Mouse (Mus musculus) MEL (cell line): ENCODE results near the gene Setd5. TPM values are rescaled to one million over a fixed set of nuclear protein-coding genes. Genes with fewer than 3 reads are reported as not detected.
A peak's percentile ranks its signal among the peaks of the same experiment; 100 is the strongest.

ENCODE experiments used
- DNase-seq: peaks from one replicate; pipeline ENCODE4 v3.0.0; 2011; ENCODE audit warnings: low read depth, low spot score
- H3K27ac ChIP-seq: 2 replicates; pipeline ENCODE4 v1.5.1; 2012; ENCODE audit warnings: low read depth, mild to moderate bottlenecking, control low read depth, low read length, moderate library complexity; ENCODE audit not compliant: control insufficient read depth
- H3K27me3 ChIP-seq, 2 experiments: fragments of 150-350 bp in 1 of 2; sonication (generic) in 1 of 2; 2 replicates each; pipeline ENCODE4 v1.6.1; 2012; ENCODE audit warnings: low read length in 2 of 2, mild to moderate bottlenecking in 2 of 2, improper control_type of control experiment in 1 of 2, moderate library complexity in 1 of 2; ENCODE audit not compliant: insufficient read depth in 2 of 2, control insufficient read depth in 1 of 2
- H3K36me3 ChIP-seq, 2 experiments: 2 replicates each; pipeline ENCODE4 v1.6.1; 2012 to 2014; ENCODE audit warnings: low read length in 2 of 2, improper control_type of control experiment in 1 of 2, inconsistent platforms in 1 of 2, mild to moderate bottlenecking in 1 of 2; ENCODE audit not compliant: insufficient read depth in 2 of 2, control insufficient read depth in 1 of 2
- H3K4me1 ChIP-seq, 2 experiments: fragments of 150-350 bp in 1 of 2; sonication (generic) in 1 of 2; 2 replicates each; pipeline ENCODE4 v1.6.1; 2012; ENCODE audit warnings: low read length in 2 of 2, improper control_type of control experiment in 1 of 2, mild to moderate bottlenecking in 1 of 2; ENCODE audit not compliant: insufficient read depth in 2 of 2, control insufficient read depth in 1 of 2
- H3K4me3 ChIP-seq, 2 experiments: fragments of 150-350 bp in 1 of 2; sonication (generic) in 1 of 2; 2 replicates each; pipeline ENCODE4 v1.5.1; 2012; ENCODE audit warnings: low read depth in 2 of 2, low read length in 2 of 2, mild to moderate bottlenecking in 2 of 2, moderate library complexity in 2 of 2, control low read depth in 1 of 2, improper control_type of control experiment in 1 of 2; ENCODE audit not compliant: control insufficient read depth in 1 of 2, insufficient read depth in 1 of 2
- H3K79me2 ChIP-seq: 2 replicates; pipeline ENCODE4 v1.6.1; 2012; ENCODE audit warnings: mild to moderate bottlenecking, low read length, moderate library complexity; ENCODE audit not compliant: control insufficient read depth, poor library complexity, insufficient read depth
- H3K9ac ChIP-seq: 2 replicates; pipeline ENCODE4 v1.6.1; 2012; ENCODE audit warnings: low read depth, mild to moderate bottlenecking, control low read depth, low read length, moderate library complexity; ENCODE audit not compliant: control insufficient read depth, poor library complexity, severe bottlenecking
- H3K9me3 ChIP-seq: fragments of 150-350 bp; sonication (generic); replicated peaks from 2 replicates; pipeline ENCODE4 v1.6.1; 2012; ENCODE audit warnings: mild to moderate bottlenecking, low read length, improper control_type of control experiment, moderate library complexity; ENCODE audit not compliant: insufficient read depth
- BHLHE40 ChIP-seq: IDR thresholded peaks from 2 replicates; pipeline ENCODE4 v1.6.1; 2012; ENCODE audit warnings: low read depth, mild to moderate bottlenecking, inconsistent platforms, low read length, improper control_type of control experiment, borderline replicate concordance
- CHD1 ChIP-seq: IDR thresholded peaks from 2 replicates; pipeline ENCODE4 v1.6.1; 2012; ENCODE audit warnings: low read depth, mild to moderate bottlenecking, inconsistent platforms, low read length, improper control_type of control experiment
- CHD2 ChIP-seq: IDR thresholded peaks from 2 replicates; pipeline ENCODE4 v1.6.1; 2011; ENCODE audit warnings: low read length, improper control_type of control experiment
- CTCF ChIP-seq, 3 experiments: IDR thresholded peaks in 2 of 3; conservative IDR thresholded peaks in 1 of 3; 2 replicates each; pipeline ENCODE4 v1.5.1; 2011 to 2012; ENCODE audit warnings: low read length in 3 of 3, low read depth in 2 of 3, mild to moderate bottlenecking in 2 of 3, improper control_type of control experiment in 1 of 3, inconsistent platforms in 1 of 3, mixed read lengths in 1 of 3, moderate library complexity in 1 of 3; ENCODE audit not compliant: control insufficient read depth in 1 of 3, insufficient read depth in 1 of 3, poor library complexity in 1 of 3, severe bottlenecking in 1 of 3
- E2F4 ChIP-seq: IDR thresholded peaks from 2 replicates; pipeline ENCODE4 v1.6.1; 2011; ENCODE audit warnings: low read depth, low read length, improper control_type of control experiment, borderline replicate concordance
- ELF1 ChIP-seq: IDR thresholded peaks from 2 replicates; pipeline ENCODE4 v1.6.1; 2014; ENCODE audit warnings: low read depth, mild to moderate bottlenecking, inconsistent platforms, low read length, improper control_type of control experiment, moderate library complexity
- EP300 ChIP-seq, 2 experiments: IDR thresholded peaks; 2 replicates each; pipeline ENCODE4 v1.6.1; 2011; ENCODE audit warnings: improper control_type of control experiment in 2 of 2, low read length in 2 of 2, low read depth in 1 of 2, mild to moderate bottlenecking in 1 of 2
- ETS1 ChIP-seq: IDR thresholded peaks from 2 replicates; pipeline ENCODE4 v1.6.1; 2012; ENCODE audit warnings: low read depth, mild to moderate bottlenecking, inconsistent platforms, low read length, improper control_type of control experiment, moderate library complexity
- GABPA ChIP-seq: IDR thresholded peaks from 2 replicates; pipeline ENCODE4 v1.6.1; 2012; ENCODE audit warnings: low read depth, mild to moderate bottlenecking, inconsistent platforms, low read length, improper control_type of control experiment, moderate library complexity
- GATA1 ChIP-seq: IDR thresholded peaks from 2 replicates; pipeline ENCODE4 v1.6.1; 2011; ENCODE audit warnings: low read depth, low read length, improper control_type of control experiment
- HCFC1 ChIP-seq: IDR thresholded peaks from 2 replicates; pipeline ENCODE4 v1.6.1; 2012; ENCODE audit warnings: low read depth, mild to moderate bottlenecking, inconsistent platforms, low read length, improper control_type of control experiment, moderate library complexity
- JUND ChIP-seq: IDR thresholded peaks from 2 replicates; pipeline ENCODE4 v1.6.1; 2011; ENCODE audit warnings: low read depth, mild to moderate bottlenecking, improper control_type of control experiment, low read length
- KAT2A ChIP-seq: conservative IDR thresholded peaks from 2 replicates; pipeline ENCODE4 v1.6.1; 2012; ENCODE audit warnings: low read depth, low read length, improper control_type of control experiment, inconsistent platforms
- MAFK ChIP-seq: IDR thresholded peaks from 2 replicates; pipeline ENCODE4 v1.6.1; 2011; ENCODE audit warnings: low read depth, mild to moderate bottlenecking, low read length, improper control_type of control experiment, borderline replicate concordance
- MAX ChIP-seq: IDR thresholded peaks from 2 replicates; pipeline ENCODE4 v1.6.1; 2011; ENCODE audit warnings: low read length, improper control_type of control experiment
- MAZ ChIP-seq: IDR thresholded peaks from 2 replicates; pipeline ENCODE4 v1.6.1; 2012; ENCODE audit warnings: low read depth, mild to moderate bottlenecking, inconsistent platforms, low read length, improper control_type of control experiment
- MXI1 ChIP-seq: IDR thresholded peaks from 2 replicates; pipeline ENCODE4 v1.6.1; 2011; ENCODE audit warnings: mild to moderate bottlenecking, low read depth, low read length, improper control_type of control experiment
- MYB ChIP-seq: IDR thresholded peaks from 2 replicates; pipeline ENCODE4 v1.6.1; 2011; ENCODE audit warnings: mild to moderate bottlenecking, low read depth, low read length, improper control_type of control experiment
- MYC ChIP-seq: IDR thresholded peaks from 2 replicates; pipeline ENCODE4 v1.6.1; 2011; ENCODE audit warnings: low read depth, mild to moderate bottlenecking, low read length, improper control_type of control experiment, moderate library complexity
- POLR2A ChIP-seq, 2 experiments: IDR thresholded peaks; 2 replicates each; pipeline ENCODE4 v1.6.1; 2011 to 2012; ENCODE audit warnings: low read length in 2 of 2, mild to moderate bottlenecking in 2 of 2, control low read depth in 1 of 2, improper control_type of control experiment in 1 of 2, low read depth in 1 of 2, moderate library complexity in 1 of 2; ENCODE audit not compliant: control insufficient read depth in 1 of 2, insufficient read depth in 1 of 2, poor library complexity in 1 of 2
- POLR2AphosphoS2 ChIP-seq: IDR thresholded peaks from 2 replicates; pipeline ENCODE4 v1.6.1; 2011; ENCODE audit warnings: low read length, improper control_type of control experiment
- POLR2AphosphoS5 ChIP-seq: IDR thresholded peaks from 2 replicates; pipeline ENCODE4 v1.6.1; 2012; ENCODE audit warnings: low read depth, borderline replicate concordance, mild to moderate bottlenecking, inconsistent platforms, low read length, moderate library complexity, mixed read lengths
- RAD21 ChIP-seq: IDR thresholded peaks from 2 replicates; pipeline ENCODE4 v1.6.1; 2011; ENCODE audit warnings: mild to moderate bottlenecking, low read depth, low read length, improper control_type of control experiment
- RCOR1 ChIP-seq: IDR thresholded peaks from 2 replicates; pipeline ENCODE4 v1.6.1; 2012; ENCODE audit warnings: low read depth, mild to moderate bottlenecking, inconsistent platforms, low read length, improper control_type of control experiment
- SIN3A ChIP-seq: IDR thresholded peaks from 2 replicates; pipeline ENCODE4 v1.6.1; 2012; ENCODE audit warnings: low read length, improper control_type of control experiment, inconsistent platforms
- SMC3 ChIP-seq: IDR thresholded peaks from 2 replicates; pipeline ENCODE4 v1.6.1; 2011; ENCODE audit warnings: low read depth, low read length, improper control_type of control experiment
- TAL1 ChIP-seq: IDR thresholded peaks from 2 replicates; pipeline ENCODE4 v1.6.1; 2012; ENCODE audit warnings: mild to moderate bottlenecking, inconsistent platforms, low read length, moderate library complexity, mixed read lengths
- TBP ChIP-seq: IDR thresholded peaks from 2 replicates; pipeline ENCODE4 v1.8.0; 2011; ENCODE audit warnings: low read depth, low read length, improper control_type of control experiment
- TCF12 ChIP-seq: IDR thresholded peaks from 2 replicates; pipeline ENCODE4 v1.6.1; 2014; ENCODE audit warnings: low read depth, mild to moderate bottlenecking, inconsistent platforms, low read length, improper control_type of control experiment, moderate library complexity
- UBTF ChIP-seq: IDR thresholded peaks from 2 replicates; pipeline ENCODE4 v1.6.1; 2012; ENCODE audit warnings: low read depth, mild to moderate bottlenecking, inconsistent platforms, low read length, improper control_type of control experiment, moderate library complexity, borderline replicate concordance; ENCODE audit not compliant: insufficient read depth
- USF1 ChIP-seq: IDR thresholded peaks from 2 replicates; pipeline ENCODE4 v1.6.1; 2014; ENCODE audit warnings: low read depth, mild to moderate bottlenecking, inconsistent platforms, low read length, improper control_type of control experiment, moderate library complexity
- USF2 ChIP-seq, 2 experiments: IDR thresholded peaks; 2 replicates each; pipeline ENCODE4 v1.6.1; 2011 to 2012; ENCODE audit warnings: improper control_type of control experiment in 2 of 2, low read length in 2 of 2, borderline replicate concordance in 1 of 2, inconsistent platforms in 1 of 2, low read depth in 1 of 2, mild to moderate bottlenecking in 1 of 2; ENCODE audit not compliant: insufficient read depth in 1 of 2
- ZC3H11A ChIP-seq: IDR thresholded peaks from 2 replicates; pipeline ENCODE4 v1.6.1; 2012; ENCODE audit warnings: low read depth, mild to moderate bottlenecking, inconsistent platforms, low read length, improper control_type of control experiment
- ZMIZ1 ChIP-seq: IDR thresholded peaks from 2 replicates; pipeline ENCODE4 v1.6.1; 2012; ENCODE audit warnings: low read depth, mild to moderate bottlenecking, inconsistent platforms, low read length, improper control_type of control experiment, moderate library complexity
- ZNF384 ChIP-seq: IDR thresholded peaks from 2 replicates; pipeline ENCODE4 v1.6.1; 2012; ENCODE audit warnings: low read depth, mild to moderate bottlenecking, inconsistent platforms, low read length, improper control_type of control experiment
- polyA plus RNA-seq, 2 experiments: library from polyadenylated mRNA; stranded (reverse) in 1 of 2; unstranded in 1 of 2; fragments of >175 nt in 1 of 2; fragments of >200 nt in 1 of 2; gene quantifications; 2 replicates each; pipeline versions ENCODE4 v1.2.1 to v1.2.4; 2012; ENCODE audit warnings: low replicate concordance in 2 of 2, low read depth in 1 of 2; ENCODE audit not compliant: insufficient read length in 2 of 2, insufficient read depth in 1 of 2, missing spikeins in 1 of 2
- total RNA-seq: library from RNA; depleted of rRNA; stranded (reverse); fragments of 300-350 nt; gene quantifications from 2 replicates; pipeline ENCODE4 v1.2.3, GENCODE M21; 2012

Setd5 gene
- total and polyA plus RNA-seq, 3 experiments, result 43.5 to 185 (median 80.2) TPM

- peak; percentile 92 for DNase-seq
- Histone ChIP-seq H3K27ac (peak overlapping the region; percentile 98), H3K4me3 (peak overlapping the region; percentile 15 to 34), H3K79me2 (peaks cover 14% of the 10 kb centered on the region), H3K4me1 (peaks cover 24 to 28% of the 10 kb centered on the region in 2 experiments), H3K9me3 (no peaks in the 10 kb centered on the region), H3K36me3 (peaks cover 0 to 54% of the 10 kb centered on the region in 2 experiments; a peak in 2 of 4 replicates), H3K9ac (peak overlapping the region; percentile 69), H3K27me3 (no peaks in the 10 kb centered on the region)
- peak; percentile 90 for TF ChIP-seq MAX
- TF ChIP-seq ETS1, result peak; percentile 91
- no peak for TF ChIP-seq KAT2A
- TF ChIP-seq ZMIZ1, result peak; percentile 78
- TF ChIP-seq ZC3H11A, result no peak
- TF ChIP-seq RCOR1, result peak; percentile 90
- peak; percentile 97 for TF ChIP-seq SIN3A
- 0 out of 2 replicates have a peak, but pooled peaks have one; percentile 52 for TF ChIP-seq POLR2AphosphoS2
- TF ChIP-seq MAFK, result peak; percentile 73
- TF ChIP-seq JUND, result peak; percentile 75; the same call in 1 of the 2 replicates
- no peak for TF ChIP-seq MAZ
- no peak for TF ChIP-seq CTCF (IDR thresholded peaks at IDR 0.05 in 2 of 3, conservative IDR thresholded peaks at IDR 0.05 in 1 of 3; ENCODE audit: control insufficient read depth in 1 of 3, insufficient read depth in 1 of 3, low read depth in 2 of 3, low read length in 3 of 3, poor library complexity in 1 of 3, severe bottlenecking in 1 of 3)
- no peak; the same call in 1 of the 2 replicates for TF ChIP-seq E2F4
- peak; percentile 99 for TF ChIP-seq GATA1
- no peak; the same call in 1 of the 2 replicates for TF ChIP-seq CHD1
- peak; percentile 99 for TF ChIP-seq EP300 (IDR thresholded peaks at IDR 0.05; ENCODE audit: low read depth in 1 of 2, low read length in 2 of 2)
- peak; percentile 34; the same call in 1 of the 2 replicates for TF ChIP-seq CHD2
- peak in 1 of 2 experiments; percentile 28; a peak in 2 of 4 replicates for TF ChIP-seq POLR2A (IDR thresholded peaks at IDR 0.05; ENCODE audit: control insufficient read depth in 1 of 2, insufficient read depth in 1 of 2, low read depth in 1 of 2, low read length in 2 of 2, poor library complexity in 1 of 2)
- TF ChIP-seq POLR2AphosphoS5, result no peak
- TF ChIP-seq SMC3, result no peak
- TF ChIP-seq ELF1, result no peak
- no peak for TF ChIP-seq USF2 (IDR thresholded peaks at IDR 0.05; ENCODE audit: borderline replicate concordance in 1 of 2, insufficient read depth in 1 of 2, low read depth in 1 of 2, low read length in 2 of 2)
- TF ChIP-seq HCFC1, result peak; percentile 63
- TF ChIP-seq UBTF, result 0 out of 2 replicates have a peak, but pooled peaks have one; percentile 16
- no peak for TF ChIP-seq GABPA
- peak; percentile 65; the same call in 1 of the 2 replicates for TF ChIP-seq BHLHE40
- TF ChIP-seq TAL1, result peak; percentile 81
- no peak for TF ChIP-seq USF1
- peak; percentile 60; the same call in 1 of the 2 replicates for TF ChIP-seq MYC
- 0 out of 2 replicates have a peak, but pooled peaks have one; percentile 17 for TF ChIP-seq ZNF384
- peak; percentile 95 for TF ChIP-seq TCF12
- TF ChIP-seq MXI1, result peak; percentile 89
- TF ChIP-seq MYB, result peak; percentile 87
- no peak; the same call in 1 of the 2 replicates for TF ChIP-seq RAD21
- TF ChIP-seq TBP, result peak; percentile 90
Measured at GRCm38 (mm10) chr6:113041215-113041990, 35.8 kb upstream of the Setd5 start.
